Mouse (Mus musculus): ENCODE measurements around the gene Auts2.

- TF ChIP-seq CTCF (IDR thresholded peaks at IDR 0.05; ENCODE audit: low read depth) = no peak
- no peak for TF ChIP-seq EP300 (IDR thresholded peaks at IDR 0.05; ENCODE audit: low read depth)
These were observed 561.7 kb downstream of the Auts2 start for GRCm38 (mm10) chr5:131981451-131981850.
